10 mouse cellular contexts compared by ENCODE assay signal in genomic region chr2:157463887-157464745, GRCm38 (mm10). TPM values are rescaled to one million over a fixed set of nuclear protein-coding genes. Genes with fewer than 3 reads are reported as not detected.
A peak's percentile ranks its signal among the peaks of the same experiment; 100 is the strongest.
DNase-seq lines count a peak whose midpoint lies in the region; ATAC-seq lines count a peak whose summit lies in the region.
"Had no signal": no experiment of that assay in that cellular context is flagged by ENCODE, and none has a peak within 500 bp of the region (broad histone marks: within the 10 kb centered on the region; RNA-seq: fewer than 3 reads in every experiment).

No protein-coding gene starts in this region.

- H3K4me2 ChIP-seq in kidney, embryonic 16.5 days (replicated peaks; ENCODE audit: low read depth, low read length), result peak overlapping the region; percentile 38
- H3K4me2 ChIP-seq in neural tube, embryonic 14.5 days (ENCODE audit: low read depth, low read length), result peak overlapping the region; percentile 27; the same call in 1 of the 2 replicates

- peak overlapping the region; percentile 12; the same call in 1 of the 2 replicates for H3K4me3 ChIP-seq in kidney, embryonic 16.5 days (ENCODE audit: low read length)
- H3K4me3 ChIP-seq in forebrain, embryonic 10.5 days, result peak overlapping the region; percentile 37
- H3K4me3 ChIP-seq in limb, embryonic 10.5 days, result peak overlapping the region; percentile 39
- H3K4me3 ChIP-seq in neural tube, embryonic 14.5 days (ENCODE audit: low read depth, low read length), result no peak overlapping the region

- H3K27ac ChIP-seq in kidney, embryonic 16.5 days (ENCODE audit: low read length), result peak overlapping the region; percentile 88
- peak overlapping the region; percentile 98 for H3K27ac ChIP-seq in forebrain, embryonic 10.5 days
- peak overlapping the region; percentile 99 for H3K27ac ChIP-seq in limb, embryonic 10.5 days
- H3K27ac ChIP-seq in neural tube, embryonic 14.5 days (ENCODE audit: low read depth, low read length), result peak overlapping the region; percentile 99
- H3K27ac ChIP-seq: liver, embryonic 14.5 days had no signal

- no peak for DNase-seq in kidney, postnatal 36 days
- peak; percentile 61 for DNase-seq in forebrain, embryonic 10.5 days (ENCODE audit: extremely low spot score, low spot score)
- peak; percentile 77 for DNase-seq in limb, embryonic 10.5 days (ENCODE audit: low spot score)
- DNase-seq in urinary bladder, postnatal 10 days (ENCODE audit: low spot score), result no peak
- no peak for DNase-seq in frontal cortex, postnatal 25 days (ENCODE audit: low spot score in 2 of 2)
- no peak for DNase-seq in kidney, postnatal 10 days
- DNase-seq: adrenal gland, postnatal 36 days had no signal

- H3K9ac ChIP-seq in kidney, embryonic 16.5 days (replicated peaks; ENCODE audit: low read length), result peak overlapping the region; percentile 23
- peak overlapping the region; percentile 58 for H3K9ac ChIP-seq in neural tube, embryonic 14.5 days (replicated peaks; ENCODE audit: low read depth, low read length)
- H3K9ac ChIP-seq: liver, embryonic 14.5 days had no signal

- peaks cover 55% of the 10 kb centered on the region for H3K4me1 ChIP-seq in kidney, embryonic 16.5 days (ENCODE audit: insufficient read depth, low read length)
- peaks cover 94% of the 10 kb centered on the region for H3K4me1 ChIP-seq in forebrain, embryonic 10.5 days
- H3K4me1 ChIP-seq in limb, embryonic 10.5 days, result peaks cover 93% of the 10 kb centered on the region
- H3K4me1 ChIP-seq in neural tube, embryonic 14.5 days (ENCODE audit: control insufficient read depth, insufficient read depth, low read length), result peaks cover 40% of the 10 kb centered on the region

- H3K36me3 ChIP-seq in kidney, embryonic 16.5 days (ENCODE audit: insufficient read depth, low read length), result peaks cover 31% of the 10 kb centered on the region
- peaks cover 78% of the 10 kb centered on the region for H3K36me3 ChIP-seq in forebrain, embryonic 10.5 days (replicated peaks)
- H3K36me3 ChIP-seq in limb, embryonic 10.5 days, result peaks cover 76% of the 10 kb centered on the region
- peaks cover 37% of the 10 kb centered on the region for H3K36me3 ChIP-seq in neural tube, embryonic 14.5 days (ENCODE audit: control insufficient read depth, insufficient read depth, low read length)

- no peaks in the 10 kb centered on the region for H3K27me3 ChIP-seq in kidney, embryonic 16.5 days (ENCODE audit: insufficient read depth, low read length)
- no peaks in the 10 kb centered on the region; the same call in 1 of the 2 replicates for H3K27me3 ChIP-seq in forebrain, embryonic 10.5 days (ENCODE audit: poor library complexity, severe bottlenecking)
- no peaks in the 10 kb centered on the region for H3K27me3 ChIP-seq in limb, embryonic 10.5 days (ENCODE audit: low read depth, poor library complexity, severe bottlenecking)
- H3K27me3 ChIP-seq in neural tube, embryonic 14.5 days (ENCODE audit: control insufficient read depth, insufficient read depth, low read length), result no peaks in the 10 kb centered on the region

- H3K9me3 ChIP-seq in kidney, embryonic 16.5 days (ENCODE audit: low read length), result no peaks in the 10 kb centered on the region
- no peaks in the 10 kb centered on the region for H3K9me3 ChIP-seq in forebrain, embryonic 10.5 days
- no peaks in the 10 kb centered on the region for H3K9me3 ChIP-seq in limb, embryonic 10.5 days (replicated peaks)
- H3K9me3 ChIP-seq in neural tube, embryonic 14.5 days (ENCODE audit: control insufficient read depth, low read length), result no peaks in the 10 kb centered on the region

- 34% methylated on average over 16 of the region's 16 CpGs for WGBS in kidney, embryonic 16.5 days
- 14% methylated on average over 16 of the region's 16 CpGs for WGBS in forebrain, embryonic 10.5 days
- 19% methylated on average over 16 of the region's 16 CpGs for WGBS in limb, embryonic 10.5 days
- 19% methylated on average over 16 of the region's 16 CpGs for WGBS in neural tube, embryonic 14.5 days

- ATAC-seq in kidney, embryonic 16.5 days (ENCODE audit: low FRiP score, low TSS enrichment), result peak; percentile 16
- peak; percentile 20 for ATAC-seq in neural tube, embryonic 14.5 days (ENCODE audit: low read depth)

RNA-seq across cellular contexts. Expression of gene Src, which starts 45.9 kb away (rescaled TPM):
- 16.9 and 17.3 TPM in 2 replicates for polyA plus RNA-seq in kidney, embryonic 16.5 days (2015; fragmentation: Nextera tagmentation; extraction: Ambion mirVana)
- polyA plus RNA-seq in forebrain, embryonic 10.5 days (2016; fragmentation: Nextera tagmentation; extraction: Ambion mirVana), result 19.2 and 19.6 TPM in 2 replicates
- 21.7 and 26.2 TPM in 2 replicates for polyA plus RNA-seq in limb, embryonic 10.5 days (2016; fragmentation: Nextera tagmentation; extraction: Ambion mirVana)
- polyA plus RNA-seq in neural tube, embryonic 14.5 days (2014; fragmentation: Nextera tagmentation; extraction: Ambion mirVana), result 19.3 and 23.9 TPM in 2 replicates

Comparison
In these comparisons a context has a peak if more than half of its experiments do, and no peak if none do; other contexts are left out.
1. DNase-seq: peak in forebrain, embryonic 10.5 days (single experiment) and limb, embryonic 10.5 days (single experiment); none in kidney, postnatal 36 days (0 of 2), urinary bladder, postnatal 10 days (single experiment), frontal cortex, postnatal 25 days (0 of 2) and kidney, postnatal 10 days (single experiment).
2. Peak in every context shown above with its lines, with median percentiles within 50 percentile points of each other: H3K27ac ChIP-seq.